Mouse (Mus musculus) liver, postnatal 0 days (tissue): ENCODE measurements around the gene Dusp28. TPM values are rescaled to one million over a fixed set of nuclear protein-coding genes. Genes with fewer than 3 reads are reported as not detected.

ENCODE experiments used
- ATAC-seq: fragments of 200-750 bp; cut with Nextera tagmentation; 2 replicates; pipeline ENCODE4 v1.8.0; 2017; ENCODE audit warnings: mild to moderate bottlenecking, moderate library complexity
- DNase-seq: peaks from one replicate; pipeline ENCODE4 v3.0.0-alpha.2; 2016
- H3K27ac ChIP-seq: fragments of 300-500 bp; sonication (generic); 2 replicates; pipeline ENCODE4 v1.5.1; 2014; ENCODE audit warnings: antibody characterized with exemption, moderate library complexity, mild to moderate bottlenecking, low read depth
- H3K27me3 ChIP-seq: fragments of 300-500 bp; sonication (generic); 2 replicates; pipeline ENCODE4 v1.6.1; 2014; ENCODE audit warnings: low read length, control low read depth, mixed read lengths; ENCODE audit not compliant: insufficient read depth
- H3K36me3 ChIP-seq: fragments of 300-500 bp; sonication (generic); replicated peaks from 2 replicates; pipeline ENCODE4 v1.6.1; 2014; ENCODE audit warnings: mild to moderate bottlenecking, control low read depth, low read length, moderate library complexity, mixed read lengths; ENCODE audit not compliant: insufficient read depth
- H3K4me1 ChIP-seq: fragments of 300-500 bp; sonication (generic); 2 replicates; pipeline ENCODE4 v1.6.1; 2014; ENCODE audit warnings: antibody characterized with exemption, mild to moderate bottlenecking, control low read depth; ENCODE audit not compliant: insufficient read depth
- H3K4me2 ChIP-seq: fragments of 300-500 bp; sonication (generic); 2 replicates; pipeline ENCODE4 v1.6.1; 2014; ENCODE audit warnings: low read depth, mild to moderate bottlenecking, low read length, moderate library complexity, mixed read lengths
- H3K4me3 ChIP-seq: fragments of 300-500 bp; sonication (generic); 2 replicates; pipeline ENCODE4 v1.5.1; 2014; ENCODE audit warnings: low read depth, low read length
- H3K9ac ChIP-seq: fragments of 300-500 bp; sonication (generic); replicated peaks from 2 replicates; pipeline ENCODE4 v1.6.1; 2014; ENCODE audit warnings: mild to moderate bottlenecking, moderate library complexity
- H3K9me3 ChIP-seq: fragments of 300-500 bp; sonication (generic); 2 replicates; pipeline ENCODE4 v1.6.1; 2016; ENCODE audit warnings: mild to moderate bottlenecking, control low read depth, low read length, mixed read lengths
- CTCF ChIP-seq: sonication (generic); IDR thresholded peaks from 2 replicates; pipeline ENCODE4 v1.5.1; 2016; ENCODE audit warnings: antibody characterized with exemption, low read depth
- EP300 ChIP-seq: IDR thresholded peaks from 2 replicates; pipeline ENCODE4 v1.6.1; 2016; ENCODE audit warnings: antibody characterized with exemption, low read depth, mild to moderate bottlenecking
- WGBS: fragments of 180-500 bp; shearing (Covaris S2); extraction: QIAGEN DNeasy Blood & Tissue Kit; methylation state at CpG from one replicate; pipeline ENCODE4 v1.1.7; 2014; ENCODE audit not compliant: insufficient replicate concordance; 5-methylcytosine and 5-hydroxymethylcytosine counted together
- polyA plus RNA-seq: library from polyadenylated mRNA; unstranded; fragments of >200 nt; fragmentation: Nextera tagmentation; extraction: Ambion mirVana; gene quantifications from 2 replicates; pipeline ENCODE4 v1.2.1, GENCODE M21; 2015

Gene Dusp28
- polyA plus RNA-seq, 1 experiment from 2014 or later, result 20.2 TPM

- DNase-seq (peak; percentile 64), ATAC-seq (peak; percentile 18)
- Histone ChIP-seq H3K36me3 (peaks cover 19% of the 10 kb centered on the region), H3K9me3 (no peaks in the 10 kb centered on the region), H3K27ac (peak overlapping the region; percentile 95), H3K4me2 (peak overlapping the region; percentile 92), H3K27me3 (no peaks in the 10 kb centered on the region), H3K9ac (peak overlapping the region; percentile 89), H3K4me1 (peaks cover 43% of the 10 kb centered on the region), H3K4me3 (peak overlapping the region; percentile 84)
- TF ChIP-seq EP300 (no peak), CTCF (no peak)
- 1% methylated on average over 62 of the region's 85 CpGs for WGBS
These were observed 4.3 kb downstream of the Dusp28 start for GRCm38 (mm10) chr1:92910925-92911720.

- 26% methylated on average over 8 of the region's 8 CpGs for WGBS
- Histone ChIP-seq H3K4me1 (peaks cover 39% of the 10 kb centered on the region), H3K27ac (peak overlapping the region; percentile 95), H3K4me3 (peak overlapping the region; percentile 84), H3K9ac (peak overlapping the region; percentile 89), H3K9me3 (no peaks in the 10 kb centered on the region), H3K36me3 (peaks cover 24% of the 10 kb centered on the region), H3K27me3 (no peaks in the 10 kb centered on the region), H3K4me2 (peak overlapping the region; percentile 92)
- TF ChIP-seq CTCF (no peak), EP300 (no peak)
- ATAC-seq (no peak), DNase-seq (peak; percentile 52)
These were observed 4.9 kb downstream of the Dusp28 start for GRCm38 (mm10) chr1:92911721-92912138.

- no peak for ATAC-seq
- peak overlapping the region; percentile 84; the same call in 1 of the 2 replicates for H3K4me3 ChIP-seq
- H3K4me2 ChIP-seq, result peak overlapping the region; percentile 92
- no peak for DNase-seq
- no peaks in the 10 kb centered on the region for H3K27me3 ChIP-seq
- WGBS, result 33% methylated on average over 1 of the region's 1 CpGs
- H3K9ac ChIP-seq, result peak overlapping the region; percentile 89; the same call in 1 of the 2 replicates
- H3K36me3 ChIP-seq, result peaks cover 29% of the 10 kb centered on the region
- H3K9me3 ChIP-seq, result no peaks in the 10 kb centered on the region
- no peak for TF ChIP-seq EP300
- TF ChIP-seq CTCF, result peak; percentile 23; the same call in 1 of the 2 replicates
- no peak overlapping the region for H3K27ac ChIP-seq
- H3K4me1 ChIP-seq, result peaks cover 39% of the 10 kb centered on the region
These were observed 5.5 kb downstream of the Dusp28 start for GRCm38 (mm10) chr1:92912286-92912685.

- H3K4me1 ChIP-seq, result peaks cover 25% of the 10 kb centered on the region
- ATAC-seq (no peak), DNase-seq (no peak)
- no peak overlapping the region for H3K9ac ChIP-seq
- 69% methylated on average over 4 of the region's 4 CpGs for WGBS
- peaks cover 47% of the 10 kb centered on the region for H3K36me3 ChIP-seq
- H3K4me3 ChIP-seq, result no peak overlapping the region
- H3K4me2 ChIP-seq, result no peak overlapping the region
- no peaks in the 10 kb centered on the region for H3K27me3 ChIP-seq
- TF ChIP-seq CTCF, result no peak
- no peak for TF ChIP-seq EP300
- H3K27ac ChIP-seq, result no peak overlapping the region
- H3K9me3 ChIP-seq, result no peaks in the 10 kb centered on the region
These were observed 7.5 kb downstream of the Dusp28 start for GRCm38 (mm10) chr1:92914239-92914638.

- DNase-seq, result no peak
- ATAC-seq, result no peak
- Histone ChIP-seq H3K27ac (no peak overlapping the region), H3K4me2 (no peak overlapping the region), H3K27me3 (no peaks in the 10 kb centered on the region), H3K9ac (no peak overlapping the region), H3K9me3 (no peaks in the 10 kb centered on the region), H3K36me3 (peaks cover 54% of the 10 kb centered on the region), H3K4me3 (no peak overlapping the region), H3K4me1 (peaks cover 17% of the 10 kb centered on the region)
- WGBS, result 90% methylated on average over 11 of the region's 11 CpGs
- TF ChIP-seq EP300 (no peak), CTCF (no peak)
These were observed 8.2 kb downstream of the Dusp28 start for GRCm38 (mm10) chr1:92914993-92915392.

GRCm38 (mm10) chr1:92916725-92917124 lies 9.9 kb downstream of the Dusp28 start:
- TF ChIP-seq EP300, result no peak
- TF ChIP-seq CTCF, result no peak
- no peak overlapping the region for H3K4me3 ChIP-seq
- DNase-seq (no peak), ATAC-seq (no peak)
- no peaks in the 10 kb centered on the region for H3K9me3 ChIP-seq
- peaks cover 11% of the 10 kb centered on the region for H3K4me1 ChIP-seq
- WGBS, result 90% methylated on average over 9 of the region's 9 CpGs
- peaks cover 62% of the 10 kb centered on the region for H3K36me3 ChIP-seq
- no peak overlapping the region for H3K9ac ChIP-seq
- H3K4me2 ChIP-seq, result no peak overlapping the region
- no peaks in the 10 kb centered on the region for H3K27me3 ChIP-seq
- no peak overlapping the region for H3K27ac ChIP-seq
